Mouse (Mus musculus) midbrain, postnatal 0 days (tissue): ENCODE results near the gene Arl15. TPM values are rescaled to one million over a fixed set of nuclear protein-coding genes. Genes with fewer than 3 reads are reported as not detected.

Experiments
- ATAC-seq: fragments of 200-750 bp; cut with Nextera tagmentation; 2 replicates; pipeline ENCODE4 v1.8.0; 2017; ENCODE audit warnings: moderate number of reproducible peaks, mild to moderate bottlenecking, moderate TSS enrichment, moderate library complexity; ENCODE audit not compliant: low FRiP score
- DNase-seq: peaks from one replicate; pipeline ENCODE4 v3.0.0-alpha.2; 2015; ENCODE audit warnings: low spot score
- H3K27ac ChIP-seq: fragments of 300-500 bp; sonication (generic); 2 replicates; pipeline ENCODE4 v1.5.1; 2014; ENCODE audit warnings: low read depth, mild to moderate bottlenecking, low read length, mixed read lengths
- H3K27me3 ChIP-seq: fragments of 300-500 bp; sonication (generic); 2 replicates; pipeline ENCODE4 v1.6.1; 2014; ENCODE audit warnings: low read length, control low read depth, mixed read lengths; ENCODE audit not compliant: insufficient read depth
- H3K36me3 ChIP-seq: fragments of 300-500 bp; sonication (generic); 2 replicates; pipeline ENCODE4 v1.6.1; 2014; ENCODE audit warnings: low read length, control low read depth, mixed read lengths; ENCODE audit not compliant: insufficient read depth
- H3K4me1 ChIP-seq: fragments of 300-500 bp; sonication (generic); 2 replicates; pipeline ENCODE4 v1.6.1; 2014; ENCODE audit warnings: mild to moderate bottlenecking, control low read depth, antibody characterized with exemption, low read length, mixed read lengths; ENCODE audit not compliant: insufficient read depth
- H3K4me2 ChIP-seq: fragments of 300-500 bp; sonication (generic); 2 replicates; pipeline ENCODE4 v1.6.1; 2014; ENCODE audit warnings: low read depth, mild to moderate bottlenecking, low read length, mixed read lengths; ENCODE audit not compliant: poor library complexity, severe bottlenecking
- H3K4me3 ChIP-seq: fragments of 300-500 bp; sonication (generic); 2 replicates; pipeline ENCODE4 v1.5.1; 2014; ENCODE audit warnings: low read depth, mild to moderate bottlenecking, low read length, moderate library complexity
- H3K9ac ChIP-seq: fragments of 300-500 bp; sonication (generic); replicated peaks from 2 replicates; pipeline ENCODE4 v1.6.1; 2014; ENCODE audit warnings: mild to moderate bottlenecking, low read length, moderate library complexity, mixed read lengths; ENCODE audit not compliant: poor library complexity, severe bottlenecking
- H3K9me3 ChIP-seq: fragments of 300-500 bp; sonication (generic); 2 replicates; pipeline ENCODE4 v1.6.1; 2016; ENCODE audit warnings: low read length, control low read depth
- CTCF ChIP-seq: IDR thresholded peaks from 2 replicates; pipeline ENCODE4 v1.5.1; 2016; ENCODE audit warnings: antibody characterized with exemption, mild to moderate bottlenecking
- WGBS: fragments of 180-500 bp; shearing (Covaris S2); extraction: QIAGEN DNeasy Blood & Tissue Kit; methylation state at CpG from one replicate; pipeline ENCODE4 v1.1.7; 2014; 5-methylcytosine and 5-hydroxymethylcytosine counted together
- polyA plus RNA-seq: library from polyadenylated mRNA; unstranded; fragments of >200 nt; fragmentation: Nextera tagmentation; extraction: Ambion mirVana; gene quantifications from 2 replicates; pipeline ENCODE4 v1.2.1, GENCODE M21; 2015
- total RNA-seq: library from RNA; depleted of rRNA; stranded (reverse); fragments of >200 nt; gene quantifications from 2 replicates; pipeline ENCODE4 v1.2.3, GENCODE M21; 2014

Arl15 gene
- total and polyA plus RNA-seq, 2 experiments from 2014 or later = 16.8 to 54.8 TPM

- no peak overlapping the region for H3K9ac ChIP-seq
- ATAC-seq (no peak), DNase-seq (no peak)
- H3K27ac ChIP-seq = no peak overlapping the region
- H3K27me3 ChIP-seq = no peaks in the 10 kb centered on the region
- 86% methylated on average over 5 of the region's 5 CpGs for WGBS
- no peak overlapping the region for H3K4me3 ChIP-seq
- no peak overlapping the region for H3K4me2 ChIP-seq
- no peaks in the 10 kb centered on the region for H3K9me3 ChIP-seq
- no peaks in the 10 kb centered on the region for H3K4me1 ChIP-seq
- no peaks in the 10 kb centered on the region for H3K36me3 ChIP-seq
- TF ChIP-seq CTCF = no peak
Observed at GRCm38 (mm10) chr13:113937231-113937630, 142.9 kb downstream of the Arl15 start.

- ATAC-seq (no peak), DNase-seq (no peak)
- Histone ChIP-seq H3K4me3 (no peak overlapping the region), H3K27me3 (no peaks in the 10 kb centered on the region), H3K36me3 (no peaks in the 10 kb centered on the region), H3K9ac (no peak overlapping the region), H3K4me2 (no peak overlapping the region), H3K9me3 (no peaks in the 10 kb centered on the region), H3K4me1 (no peaks in the 10 kb centered on the region), H3K27ac (no peak overlapping the region)
- WGBS = 92% methylated on average over 9 of the region's 9 CpGs
- no peak for TF ChIP-seq CTCF
Observed at GRCm38 (mm10) chr13:113938561-113938960, 144.3 kb downstream of the Arl15 start.

- Histone ChIP-seq H3K4me3 (no peak overlapping the region), H3K27ac (no peak overlapping the region), H3K9ac (no peak overlapping the region), H3K4me2 (no peak overlapping the region), H3K27me3 (no peaks in the 10 kb centered on the region), H3K9me3 (no peaks in the 10 kb centered on the region), H3K36me3 (no peaks in the 10 kb centered on the region), H3K4me1 (no peaks in the 10 kb centered on the region)
- ATAC-seq (no peak), DNase-seq (no peak)
- 87% methylated on average over 10 of the region's 10 CpGs for WGBS
- TF ChIP-seq CTCF = no peak
Observed at GRCm38 (mm10) chr13:113939097-113939496, 144.8 kb downstream of the Arl15 start.

- ATAC-seq (no peak), DNase-seq (no peak)
- Histone ChIP-seq H3K4me3 (no peak overlapping the region), H3K9ac (no peak overlapping the region), H3K4me2 (no peak overlapping the region), H3K27ac (no peak overlapping the region), H3K9me3 (no peaks in the 10 kb centered on the region), H3K27me3 (no peaks in the 10 kb centered on the region), H3K4me1 (no peaks in the 10 kb centered on the region), H3K36me3 (no peaks in the 10 kb centered on the region)
- no peak for TF ChIP-seq CTCF
- 59% methylated on average over 3 of the region's 3 CpGs for WGBS
Observed at GRCm38 (mm10) chr13:113939681-113940080, 145.4 kb downstream of the Arl15 start.

- no peak for TF ChIP-seq CTCF
- no peaks in the 10 kb centered on the region for H3K4me1 ChIP-seq
- no peaks in the 10 kb centered on the region for H3K36me3 ChIP-seq
- no peaks in the 10 kb centered on the region for H3K9me3 ChIP-seq
- no peak overlapping the region for H3K27ac ChIP-seq
- H3K27me3 ChIP-seq = no peaks in the 10 kb centered on the region
- no peak overlapping the region for H3K4me2 ChIP-seq
- H3K4me3 ChIP-seq = no peak overlapping the region
- H3K9ac ChIP-seq = no peak overlapping the region
- 87% methylated on average over 7 of the region's 7 CpGs for WGBS
- no peak for ATAC-seq
- DNase-seq = no peak
Observed at GRCm38 (mm10) chr13:113940151-113940550, 145.8 kb downstream of the Arl15 start.

GRCm38 (mm10) chr13:113941943-113942342, 147.6 kb downstream of the Arl15 start:
- ATAC-seq = no peak

More at GRCm38 (mm10) chr13:113941943-113942342, 147.6 kb downstream of the Arl15 start:
- no peaks in the 10 kb centered on the region for H3K36me3 ChIP-seq
- no peak for TF ChIP-seq CTCF
- H3K4me1 ChIP-seq = no peaks in the 10 kb centered on the region
- no peak overlapping the region for H3K4me2 ChIP-seq
- no peak overlapping the region for H3K4me3 ChIP-seq
- H3K27ac ChIP-seq = no peak overlapping the region
- no peak for DNase-seq
- no peaks in the 10 kb centered on the region for H3K27me3 ChIP-seq
- WGBS = 79% methylated on average over 3 of the region's 3 CpGs
- no peak overlapping the region for H3K9ac ChIP-seq
- no peaks in the 10 kb centered on the region for H3K9me3 ChIP-seq
